Mouse (Mus musculus) megakaryocyte, embryonic 14.5 days (primary cell): ENCODE results near the gene Atrn.

Experiments used
- FLI1 ChIP-seq: IDR thresholded peaks from 2 replicates; pipeline ENCODE4 v1.6.1; 2012; ENCODE audit warnings: low read length, inconsistent platforms, mixed read lengths
- GATA1 ChIP-seq: IDR thresholded peaks from 3 replicates; pipeline ENCODE4 v1.6.1; 2012; ENCODE audit warnings: mixed read lengths, low read length, inconsistent platforms, borderline replicate concordance

GRCm38 (mm10) chr2:131036757-131037156 lies 130.5 kb downstream of the Atrn start:
- TF ChIP-seq GATA1 (no peak), FLI1 (no peak)
